Mouse (Mus musculus): ENCODE data around the gene Rnf115. TPM values are rescaled to one million over a fixed set of nuclear protein-coding genes. Genes with fewer than 3 reads are reported as not detected.
A peak's percentile ranks its signal among the peaks of the same experiment; 100 is the strongest.

The Rnf115 gene
- polyA plus RNA-seq, 1 experiment = 13.5 TPM

- H3K79me2 ChIP-seq (ENCODE audit: control insufficient read depth, insufficient read depth) = no peaks in the 10 kb centered on the region
- no peaks in the 10 kb centered on the region for H3K36me3 ChIP-seq (ENCODE audit: control insufficient read depth, insufficient read depth)
- H3K4me3 ChIP-seq (ENCODE audit: insufficient read depth, poor library complexity, severe bottlenecking) = no peak overlapping the region
- TF ChIP-seq CTCF (IDR thresholded peaks at IDR 0.05; ENCODE audit: control insufficient read depth, insufficient read depth, insufficient read length) (peak; percentile 58), CEBPB (IDR thresholded peaks at IDR 0.05; ENCODE audit: low read depth) (no peak)
- no peaks in the 10 kb centered on the region for H3K79me3 ChIP-seq (ENCODE audit: low read depth)
- H3ac ChIP-seq (ENCODE audit: control insufficient read depth, insufficient read length, low read depth) = no peak overlapping the region
- no peaks in the 10 kb centered on the region for H3K27me3 ChIP-seq (ENCODE audit: control insufficient read depth, insufficient read depth, insufficient read length)
Measured at GRCm38 (mm10) chr3:96812395-96813091, 85.1 kb downstream of the Rnf115 start.

- Histone ChIP-seq H3K4me3 (ENCODE audit: insufficient read depth, poor library complexity, severe bottlenecking) (no peak overlapping the region), H3K36me3 (ENCODE audit: control insufficient read depth, insufficient read depth) (no peaks in the 10 kb centered on the region), H3ac (ENCODE audit: control insufficient read depth, insufficient read length, low read depth) (no peak overlapping the region), H3K27me3 (ENCODE audit: control insufficient read depth, insufficient read depth, insufficient read length) (no peaks in the 10 kb centered on the region), H3K79me3 (ENCODE audit: low read depth) (no peaks in the 10 kb centered on the region), H3K79me2 (ENCODE audit: control insufficient read depth, insufficient read depth) (no peaks in the 10 kb centered on the region)
- TF ChIP-seq CEBPB (IDR thresholded peaks at IDR 0.05; ENCODE audit: low read depth) (no peak), MYOD1 (IDR thresholded peaks at IDR 0.05; ENCODE audit: control insufficient read depth, insufficient read length, low read depth) (peak; percentile 32), FOSL1 (IDR thresholded peaks at IDR 0.05; ENCODE audit: insufficient read depth, low read length, poor library complexity, severe bottlenecking) (no peak), MAX (IDR thresholded peaks at IDR 0.05) (no peak), MYOG (IDR thresholded peaks at IDR 0.05; ENCODE audit: control insufficient read depth, extremely low read depth, insufficient read length) (no peak), USF1 (IDR thresholded peaks at IDR 0.05; ENCODE audit: low read depth) (no peak), CTCF (IDR thresholded peaks at IDR 0.05; ENCODE audit: control insufficient read depth, insufficient read depth, insufficient read length) (no peak)
Measured at GRCm38 (mm10) chr3:96813106-96813505, 85.6 kb downstream of the Rnf115 start.

DNA sequence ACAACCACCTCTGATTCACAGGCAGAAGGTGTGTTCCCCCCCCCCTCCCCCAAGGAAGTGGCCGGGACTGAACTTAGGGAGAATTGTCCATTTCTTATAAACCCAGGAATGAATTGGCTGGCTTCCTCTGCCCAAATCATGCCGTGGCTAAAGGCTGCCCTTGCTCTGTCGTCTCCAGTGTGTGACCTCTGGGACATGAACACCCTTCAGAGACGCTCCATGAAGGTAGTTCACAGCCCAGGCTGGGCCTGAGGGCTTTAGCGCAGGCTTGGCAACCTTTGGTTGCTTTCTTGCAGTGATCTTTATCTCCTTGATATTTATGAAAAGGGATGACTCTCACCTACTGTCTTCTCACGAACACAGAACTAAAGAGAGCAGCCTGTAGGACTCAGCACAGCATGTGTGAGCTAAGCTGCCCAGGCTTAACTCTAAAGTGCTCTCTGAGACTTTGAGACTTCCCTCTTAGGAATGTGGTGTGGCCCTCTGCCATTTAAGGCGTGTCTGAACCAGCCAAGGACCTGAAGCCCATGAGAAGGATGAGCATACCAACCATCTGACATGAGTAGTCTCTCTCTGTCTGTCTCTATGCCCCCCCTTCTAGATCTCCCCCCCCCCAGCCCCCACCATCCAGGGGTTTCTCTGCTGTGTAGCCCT, 86.3 kb downstream of the Rnf115 start:
- H3K36me3 ChIP-seq (ENCODE audit: control insufficient read depth, insufficient read depth) = no peaks in the 10 kb centered on the region
- H3K79me2 ChIP-seq (ENCODE audit: control insufficient read depth, insufficient read depth) = no peaks in the 10 kb centered on the region
- no peak overlapping the region for H3K4me3 ChIP-seq (ENCODE audit: insufficient read depth, poor library complexity, severe bottlenecking)

DNA sequence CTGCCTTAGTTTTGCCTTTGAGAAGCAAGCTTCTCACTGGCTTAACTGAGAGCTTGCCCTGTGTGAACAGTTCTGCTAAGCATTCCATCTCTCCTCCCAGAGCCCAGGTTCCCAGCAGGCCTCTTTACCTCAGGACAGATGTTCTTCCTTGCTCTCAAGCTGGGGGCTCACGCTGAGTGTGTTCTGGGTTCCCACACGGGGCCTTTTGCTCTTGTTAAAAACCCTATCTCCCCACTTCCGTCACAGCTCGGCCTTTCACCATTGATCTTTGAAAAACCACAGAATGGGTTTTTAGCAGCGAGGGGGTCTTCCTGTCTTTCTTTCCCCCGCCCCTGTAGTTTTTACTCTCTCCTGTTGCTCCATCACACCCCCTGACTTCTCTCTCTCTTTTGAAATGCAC, 86.9 kb downstream of the Rnf115 start:
- Histone ChIP-seq H3ac (ENCODE audit: control insufficient read depth, insufficient read length, low read depth) (no peak overlapping the region), H3K79me3 (ENCODE audit: low read depth) (no peaks in the 10 kb centered on the region), H3K27me3 (ENCODE audit: control insufficient read depth, insufficient read depth, insufficient read length) (no peaks in the 10 kb centered on the region), H3K79me2 (ENCODE audit: control insufficient read depth, insufficient read depth) (no peaks in the 10 kb centered on the region), H3K4me3 (ENCODE audit: insufficient read depth, poor library complexity, severe bottlenecking) (no peak overlapping the region), H3K36me3 (ENCODE audit: control insufficient read depth, insufficient read depth) (no peaks in the 10 kb centered on the region)
- TF ChIP-seq CTCF (IDR thresholded peaks at IDR 0.05; ENCODE audit: control insufficient read depth, insufficient read depth, insufficient read length) (no peak), MAX (IDR thresholded peaks at IDR 0.05) (no peak), MYOG (IDR thresholded peaks at IDR 0.05; ENCODE audit: control insufficient read depth, extremely low read depth, insufficient read length) (no peak), USF1 (IDR thresholded peaks at IDR 0.05; ENCODE audit: low read depth) (no peak), CEBPB (IDR thresholded peaks at IDR 0.05; ENCODE audit: low read depth) (no peak), MYOD1 (IDR thresholded peaks at IDR 0.05; ENCODE audit: control insufficient read depth, insufficient read length, low read depth) (no peak), FOSL1 (IDR thresholded peaks at IDR 0.05; ENCODE audit: insufficient read depth, low read length, poor library complexity, severe bottlenecking) (no peak)

More for the DNA sequence above, 86.3 kb downstream of the Rnf115 start:
- Histone ChIP-seq H3K79me3 (ENCODE audit: low read depth) (no peaks in the 10 kb centered on the region), H3ac (ENCODE audit: control insufficient read depth, insufficient read length, low read depth) (no peak overlapping the region), H3K27me3 (ENCODE audit: control insufficient read depth, insufficient read depth, insufficient read length) (no peaks in the 10 kb centered on the region)
- TF ChIP-seq MYOG (IDR thresholded peaks at IDR 0.05; ENCODE audit: control insufficient read depth, extremely low read depth, insufficient read length) (no peak), FOSL1 (IDR thresholded peaks at IDR 0.05; ENCODE audit: insufficient read depth, low read length, poor library complexity, severe bottlenecking) (no peak), MAX (IDR thresholded peaks at IDR 0.05) (no peak), CEBPB (IDR thresholded peaks at IDR 0.05; ENCODE audit: low read depth) (no peak), MYOD1 (IDR thresholded peaks at IDR 0.05; ENCODE audit: control insufficient read depth, insufficient read length, low read depth) (no peak), USF1 (IDR thresholded peaks at IDR 0.05; ENCODE audit: low read depth) (no peak), CTCF (IDR thresholded peaks at IDR 0.05; ENCODE audit: control insufficient read depth, insufficient read depth, insufficient read length) (no peak)

DNA sequence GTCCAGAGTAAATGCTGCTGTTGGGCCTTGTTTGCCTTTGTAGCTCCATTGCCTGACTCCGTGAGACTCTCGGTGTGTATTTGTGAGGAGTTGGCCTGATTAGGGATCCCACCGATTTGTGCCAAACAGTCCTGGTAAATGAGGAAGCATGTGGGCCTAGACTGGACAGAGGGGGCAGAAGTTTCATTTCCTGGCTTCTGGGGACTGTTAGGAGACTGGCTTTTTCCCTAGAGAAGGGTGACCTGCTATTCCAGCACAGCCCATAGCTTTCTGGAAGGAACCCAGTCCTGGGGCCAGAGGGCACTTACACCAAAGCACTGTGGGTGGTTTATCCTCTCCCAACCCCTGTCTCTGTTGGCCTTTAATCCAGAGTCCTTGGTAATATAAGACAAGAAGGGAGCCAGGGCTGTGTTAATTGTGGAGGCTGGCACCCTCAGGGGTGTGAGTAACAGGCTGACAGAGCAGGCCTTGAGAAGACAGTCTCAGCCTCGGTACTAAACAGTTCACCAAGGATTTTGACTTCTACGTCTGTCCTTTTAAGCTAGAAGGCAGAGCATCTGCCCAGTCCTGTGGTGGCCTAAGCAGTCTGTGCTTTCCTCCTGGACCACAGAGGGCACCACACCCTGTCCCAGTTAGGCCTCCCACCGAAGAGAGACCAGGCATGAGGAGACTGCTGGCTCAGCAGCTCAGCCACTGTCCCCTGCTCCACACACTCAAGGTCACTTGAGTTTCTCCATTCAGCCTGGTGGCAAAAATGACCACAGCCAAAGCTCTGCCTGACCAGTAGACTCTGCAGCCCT, 92.9 kb downstream of the Rnf115 start:
- TF ChIP-seq CTCF (IDR thresholded peaks at IDR 0.05; ENCODE audit: control insufficient read depth, insufficient read depth, insufficient read length) (no peak), MAX (IDR thresholded peaks at IDR 0.05) (no peak), MYOD1 (IDR thresholded peaks at IDR 0.05; ENCODE audit: control insufficient read depth, insufficient read length, low read depth) (no peak), MYOG (IDR thresholded peaks at IDR 0.05; ENCODE audit: control insufficient read depth, extremely low read depth, insufficient read length) (no peak), USF1 (IDR thresholded peaks at IDR 0.05; ENCODE audit: low read depth) (no peak), FOSL1 (IDR thresholded peaks at IDR 0.05; ENCODE audit: insufficient read depth, low read length, poor library complexity, severe bottlenecking) (no peak), CEBPB (IDR thresholded peaks at IDR 0.05; ENCODE audit: low read depth) (no peak)
- no peaks in the 10 kb centered on the region for H3K27me3 ChIP-seq (ENCODE audit: control insufficient read depth, insufficient read depth, insufficient read length)
- H3K36me3 ChIP-seq (ENCODE audit: control insufficient read depth, insufficient read depth) = no peaks in the 10 kb centered on the region
- no peak overlapping the region for H3K4me3 ChIP-seq (ENCODE audit: insufficient read depth, poor library complexity, severe bottlenecking)
- H3K79me2 ChIP-seq (ENCODE audit: control insufficient read depth, insufficient read depth) = no peaks in the 10 kb centered on the region
- no peak overlapping the region for H3ac ChIP-seq (ENCODE audit: control insufficient read depth, insufficient read length, low read depth)
- no peaks in the 10 kb centered on the region for H3K79me3 ChIP-seq (ENCODE audit: low read depth)
